Mouse (Mus musculus) heart, embryonic 11.5 days (tissue): Measurements from ENCODE around the gene Arl15. TPM values are rescaled to one million over a fixed set of nuclear protein-coding genes. Genes with fewer than 3 reads are reported as not detected.

Experiments
- ATAC-seq: fragments of 200-750 bp; cut with Nextera tagmentation; replicated peaks from 2 replicates; pipeline ENCODE4 v1.8.0; 2017; ENCODE audit warnings: moderate library complexity; ENCODE audit not compliant: insufficient number of reproducible peaks, low FRiP score, low TSS enrichment
- H3K27ac ChIP-seq: fragments of 300-500 bp; sonication (generic); 2 replicates; pipeline ENCODE4 v1.5.1; 2014; ENCODE audit warnings: mild to moderate bottlenecking, low read depth, low read length
- H3K27me3 ChIP-seq: fragments of 300-500 bp; sonication (generic); 2 replicates; pipeline ENCODE4 v1.6.1; 2014; ENCODE audit warnings: mild to moderate bottlenecking, low read length, mixed read lengths; ENCODE audit not compliant: control insufficient read depth, insufficient read depth
- H3K36me3 ChIP-seq: fragments of 300-500 bp; sonication (generic); 2 replicates; pipeline ENCODE4 v1.6.1; 2014; ENCODE audit warnings: mild to moderate bottlenecking, low read length, moderate library complexity, mixed read lengths; ENCODE audit not compliant: control insufficient read depth, insufficient read depth
- H3K4me1 ChIP-seq: fragments of 300-500 bp; sonication (generic); 2 replicates; pipeline ENCODE4 v1.6.1; 2014; ENCODE audit warnings: low read length; ENCODE audit not compliant: control insufficient read depth, insufficient read depth
- H3K4me2 ChIP-seq: fragments of 300-500 bp; sonication (generic); 2 replicates; pipeline ENCODE4 v1.6.1; 2014; ENCODE audit warnings: mild to moderate bottlenecking, moderate library complexity
- H3K4me3 ChIP-seq: fragments of 300-500 bp; sonication (generic); 2 replicates; pipeline ENCODE4 v1.5.1; 2014; ENCODE audit warnings: low read depth, low read length
- H3K9ac ChIP-seq: fragments of 300-500 bp; sonication (generic); 2 replicates; pipeline ENCODE4 v1.6.1; 2014; ENCODE audit warnings: mild to moderate bottlenecking, low read depth, low read length, moderate library complexity
- H3K9me3 ChIP-seq: fragments of 300-500 bp; sonication (generic); replicated peaks from 2 replicates; pipeline ENCODE4 v1.6.1; 2016; ENCODE audit warnings: low read length; ENCODE audit not compliant: control insufficient read depth
- WGBS: fragments of 180-500 bp; shearing (Covaris S2); extraction: QIAGEN DNeasy Blood & Tissue Kit; methylation state at CpG from one replicate; pipeline ENCODE4 v1.1.7; 2014; ENCODE audit not compliant: insufficient replicate concordance; 5-methylcytosine and 5-hydroxymethylcytosine counted together
- polyA plus RNA-seq: library from polyadenylated mRNA; unstranded; fragments of >200 nt; fragmentation: Nextera tagmentation; extraction: Ambion mirVana; gene quantifications from 2 replicates; pipeline ENCODE4 v1.2.1, GENCODE M21; 2014

Gene Arl15
- polyA plus RNA-seq, 1 experiment from 2014 or later = 10.1 TPM

DNA sequence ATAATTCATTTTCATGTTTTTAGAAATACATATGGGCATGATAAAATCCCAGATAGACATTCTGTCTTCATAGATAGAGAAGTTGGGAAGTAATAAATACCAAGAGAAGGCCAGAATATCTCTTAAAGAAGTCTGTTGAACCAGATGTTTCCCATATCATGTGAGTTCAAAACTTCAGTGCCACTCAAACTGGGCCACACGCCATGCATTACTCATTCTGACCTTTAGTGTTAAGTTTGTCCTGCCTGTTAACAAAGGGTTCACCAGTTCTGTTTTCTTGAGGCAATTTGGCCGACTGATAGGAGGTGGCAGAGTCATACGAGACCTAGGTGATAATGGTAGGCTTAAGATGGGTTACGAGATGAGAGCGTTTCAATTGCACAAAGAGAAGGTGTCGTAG, 71.1 kb downstream of the Arl15 start:
- no peak for ATAC-seq
- Histone ChIP-seq H3K36me3 (no peaks in the 10 kb centered on the region), H3K4me3 (no peak overlapping the region), H3K9me3 (no peaks in the 10 kb centered on the region), H3K27ac (no peak overlapping the region), H3K4me1 (peaks cover 12% of the 10 kb centered on the region; the same call in 1 of the 2 replicates), H3K4me2 (no peak overlapping the region), H3K27me3 (no peaks in the 10 kb centered on the region), H3K9ac (no peak overlapping the region)
- 52% methylated on average over 6 of the region's 6 CpGs for WGBS

DNA sequence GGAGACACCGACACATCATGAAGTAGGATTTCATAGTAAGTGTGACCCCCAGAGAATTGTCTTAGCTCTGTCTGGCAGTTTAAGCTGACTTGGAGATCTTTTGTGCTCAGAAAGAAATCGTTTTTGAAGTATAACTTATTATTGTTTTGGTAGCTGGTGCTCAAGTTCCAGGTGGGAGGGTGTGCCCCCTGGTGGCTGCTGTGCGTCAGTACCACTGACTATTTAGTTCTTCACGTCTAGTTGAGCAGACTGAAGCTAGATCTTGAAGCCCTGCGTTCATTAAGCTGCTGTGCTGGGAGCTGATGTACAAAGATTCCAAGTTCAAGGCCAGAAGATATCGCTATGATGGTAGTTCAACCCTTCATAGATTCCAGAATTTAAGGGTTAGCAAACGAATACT, 71.5 kb downstream of the Arl15 start:
- ATAC-seq = no peak
- no peaks in the 10 kb centered on the region for H3K36me3 ChIP-seq
- H3K27me3 ChIP-seq = no peaks in the 10 kb centered on the region
- 36% methylated on average over 7 of the region's 7 CpGs for WGBS
- no peak overlapping the region for H3K27ac ChIP-seq
- no peak overlapping the region for H3K4me2 ChIP-seq
- H3K4me1 ChIP-seq = peaks cover 15% of the 10 kb centered on the region; the same call in 1 of the 2 replicates
- no peak overlapping the region for H3K4me3 ChIP-seq
- H3K9me3 ChIP-seq = no peaks in the 10 kb centered on the region
- no peak overlapping the region for H3K9ac ChIP-seq

DNA sequence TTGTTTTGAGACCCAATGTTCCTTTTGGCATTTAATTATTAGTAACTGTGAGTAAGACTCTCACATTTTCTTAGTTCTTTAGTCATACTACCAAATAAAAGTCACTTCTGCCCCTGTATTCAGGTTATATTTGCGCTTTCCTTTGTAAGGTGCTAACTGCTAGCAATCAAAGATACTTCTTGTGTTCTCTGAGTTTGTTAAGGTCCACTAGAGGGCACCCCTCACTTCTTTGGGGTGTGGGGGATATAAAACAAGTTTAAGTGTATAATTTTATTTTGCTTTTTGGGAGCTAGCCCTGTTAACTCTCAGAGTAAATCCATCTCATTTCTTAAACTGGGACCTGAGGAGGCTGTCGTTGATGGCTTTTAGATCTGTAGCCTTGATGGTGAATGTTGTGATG, 73.4 kb downstream of the Arl15 start:
- ATAC-seq = no peak
- no peak overlapping the region for H3K9ac ChIP-seq
- 89% methylated on average over 2 of the region's 2 CpGs for WGBS

DNA sequence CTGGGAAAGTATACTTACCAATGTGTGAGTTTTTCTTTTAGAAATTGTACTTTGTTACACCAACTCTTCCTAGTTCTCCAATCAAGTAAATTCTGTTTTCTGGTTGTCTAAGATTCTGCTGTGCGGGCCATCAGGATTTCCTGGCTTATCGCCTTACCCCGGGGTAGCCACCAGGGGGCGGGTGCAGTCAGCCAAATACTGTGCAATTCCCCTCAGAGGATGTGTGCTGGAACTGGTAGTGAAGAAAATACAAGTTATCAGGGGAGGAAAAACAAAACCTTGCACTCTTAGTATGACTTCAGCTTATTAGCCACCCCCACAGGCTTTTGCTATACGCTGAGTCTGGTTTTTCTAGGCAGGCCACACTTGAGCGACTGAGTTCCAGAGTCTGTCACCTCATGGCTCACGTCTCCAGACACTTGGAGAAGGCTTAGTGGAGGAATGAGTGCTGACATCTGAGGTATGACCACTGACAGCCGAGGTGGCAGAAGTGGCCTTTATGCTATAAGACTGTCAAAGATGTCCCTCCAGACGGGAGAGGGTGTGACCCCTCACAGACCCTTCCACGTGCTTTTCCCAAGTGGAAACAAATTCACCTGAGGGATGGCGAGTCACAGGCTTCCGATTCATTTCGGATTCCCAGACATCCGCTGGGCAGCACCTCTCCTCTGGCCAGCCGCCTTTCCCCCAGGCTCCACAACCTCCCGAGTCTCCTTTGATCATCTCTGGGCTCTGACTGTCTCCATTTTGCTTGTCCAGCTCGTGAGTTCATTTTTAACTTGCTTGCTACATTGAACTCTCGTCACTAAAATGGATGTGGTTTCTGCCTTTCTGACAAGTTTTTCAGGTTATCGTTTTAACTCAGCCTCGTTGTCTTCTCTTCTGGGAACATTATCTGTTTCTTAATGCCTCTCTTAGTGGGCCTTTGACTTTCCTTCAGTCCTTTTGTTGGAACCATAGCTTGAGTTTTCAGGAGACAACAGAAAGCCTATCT, 75.2 kb downstream of the Arl15 start:
- Histone ChIP-seq H3K36me3 (no peaks in the 10 kb centered on the region), H3K9ac (no peak overlapping the region), H3K27ac (peak overlapping the region; percentile 35; the same call in 1 of the 2 replicates), H3K4me2 (no peak overlapping the region), H3K9me3 (no peaks in the 10 kb centered on the region), H3K4me1 (peaks cover 19% of the 10 kb centered on the region; the same call in 1 of the 2 replicates), H3K27me3 (no peaks in the 10 kb centered on the region), H3K4me3 (no peak overlapping the region)
- 42% methylated on average over 20 of the region's 20 CpGs for WGBS
- ATAC-seq = no peak

More for the DNA sequence above, 73.4 kb downstream of the Arl15 start:
- no peak overlapping the region for H3K27ac ChIP-seq
- no peak overlapping the region for H3K4me2 ChIP-seq
- no peak overlapping the region for H3K4me3 ChIP-seq
- H3K9me3 ChIP-seq = no peaks in the 10 kb centered on the region
- H3K4me1 ChIP-seq = peaks cover 16% of the 10 kb centered on the region; the same call in 1 of the 2 replicates
- H3K36me3 ChIP-seq = no peaks in the 10 kb centered on the region
- no peaks in the 10 kb centered on the region for H3K27me3 ChIP-seq

DNA sequence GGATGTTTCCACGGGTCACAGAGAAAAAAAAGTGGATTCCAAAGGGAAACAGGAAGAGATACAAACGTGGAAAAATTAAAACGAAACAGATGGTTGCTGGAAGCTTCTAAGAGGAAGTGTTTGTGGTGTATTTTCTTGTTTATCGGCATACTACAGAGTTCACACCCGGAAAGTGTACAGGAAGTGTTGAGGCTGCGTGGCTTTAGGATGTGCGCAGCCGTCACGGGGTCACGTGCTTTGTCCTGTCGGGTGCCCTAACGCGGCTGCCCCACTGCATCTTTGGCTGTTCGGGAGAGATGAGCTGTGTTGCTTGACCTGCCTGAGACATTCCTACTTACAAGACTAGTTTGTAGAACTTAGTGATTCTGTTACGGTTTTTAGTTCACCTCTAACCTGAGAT, 76.1 kb downstream of the Arl15 start:
- H3K9me3 ChIP-seq = no peaks in the 10 kb centered on the region
- H3K36me3 ChIP-seq = no peaks in the 10 kb centered on the region
- peaks cover 19% of the 10 kb centered on the region; the same call in 1 of the 2 replicates for H3K4me1 ChIP-seq
- H3K4me2 ChIP-seq = 0 out of 2 replicates have a peak overlapping the region, but pooled peaks have one; percentile 24
- no peak for ATAC-seq
- H3K27ac ChIP-seq = peak overlapping the region; percentile 12; the same call in 1 of the 2 replicates
- H3K9ac ChIP-seq = no peak overlapping the region
- WGBS = 67% methylated on average over 15 of the region's 15 CpGs
- H3K27me3 ChIP-seq = no peaks in the 10 kb centered on the region
- no peak overlapping the region for H3K4me3 ChIP-seq

DNA sequence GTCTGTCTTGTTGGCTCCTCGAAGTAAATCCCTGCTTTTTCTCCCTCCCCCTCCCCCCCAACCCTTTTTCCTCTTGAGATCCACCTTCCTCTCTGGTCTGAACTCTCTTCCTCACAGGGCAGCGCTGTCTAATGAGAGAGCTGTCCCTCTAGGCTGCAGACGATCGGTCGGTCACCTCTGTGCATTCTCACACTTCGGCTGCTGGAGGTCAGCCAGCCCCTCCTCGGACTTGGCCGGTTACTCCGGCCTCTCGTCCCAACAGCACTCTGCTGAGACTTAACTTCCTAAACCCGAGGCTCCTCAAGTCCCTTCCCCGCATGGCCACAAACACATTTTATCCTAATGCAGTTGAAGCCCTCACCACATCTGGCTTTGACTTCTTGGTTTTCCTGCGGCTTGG, 77.5 kb downstream of the Arl15 start:
- Histone ChIP-seq H3K4me1 (peaks cover 19% of the 10 kb centered on the region; the same call in 1 of the 2 replicates), H3K9ac (no peak overlapping the region), H3K27me3 (no peaks in the 10 kb centered on the region), H3K36me3 (no peaks in the 10 kb centered on the region), H3K27ac (no peak overlapping the region), H3K9me3 (no peaks in the 10 kb centered on the region), H3K4me2 (peak overlapping the region; percentile 22), H3K4me3 (no peak overlapping the region)
- WGBS = 46% methylated on average over 13 of the region's 13 CpGs
- ATAC-seq = no peak

DNA sequence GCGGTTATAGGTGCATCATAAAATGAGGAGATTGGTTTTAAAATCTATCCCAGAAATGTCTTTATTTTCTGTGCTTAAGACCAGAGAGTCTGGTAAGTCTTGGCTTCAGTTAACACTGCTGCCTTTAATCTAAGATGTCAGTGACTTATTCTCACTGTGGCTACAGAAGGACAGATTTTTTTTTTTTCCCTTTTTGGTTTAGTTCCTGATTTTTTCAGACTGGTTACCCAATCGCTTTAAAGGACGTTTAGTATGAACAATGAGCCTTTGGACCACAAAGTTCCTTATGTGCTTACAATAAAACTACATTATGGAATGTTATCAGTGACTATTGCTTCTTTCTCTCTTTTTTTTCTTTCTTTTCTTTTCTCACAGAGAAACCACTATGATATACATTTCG, 81.4 kb downstream of the Arl15 start:
- Histone ChIP-seq H3K4me3 (no peak overlapping the region), H3K4me1 (peaks cover 14% of the 10 kb centered on the region; the same call in 1 of the 2 replicates), H3K4me2 (no peak overlapping the region), H3K9me3 (no peaks in the 10 kb centered on the region), H3K9ac (no peak overlapping the region), H3K27me3 (no peaks in the 10 kb centered on the region), H3K36me3 (no peaks in the 10 kb centered on the region), H3K27ac (no peak overlapping the region)
- ATAC-seq = no peak
- WGBS = 83% methylated on average over 4 of the region's 4 CpGs

DNA sequence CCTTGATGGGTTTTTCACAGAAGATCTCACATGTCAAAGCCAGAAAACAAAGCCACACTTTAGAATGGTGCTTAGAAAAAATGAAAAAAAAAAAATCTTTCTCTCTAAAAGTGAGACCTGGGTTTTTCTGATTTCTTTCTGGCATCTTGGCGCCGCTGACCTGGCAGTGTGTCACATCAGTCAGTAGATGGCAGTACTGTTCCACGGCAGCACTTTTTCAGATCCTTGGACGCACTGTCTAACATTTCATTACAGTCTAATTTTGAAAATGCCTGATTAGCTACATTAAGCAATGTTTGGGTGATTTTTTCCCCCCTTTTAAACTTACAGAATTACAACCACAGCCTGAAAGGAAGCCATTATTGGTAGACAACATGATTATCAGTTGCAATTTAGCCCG, 83.1 kb downstream of the Arl15 start:
- Histone ChIP-seq H3K27ac (no peak overlapping the region), H3K36me3 (no peaks in the 10 kb centered on the region)

More for the DNA sequence above, 83.1 kb downstream of the Arl15 start:
- Histone ChIP-seq H3K27me3 (no peaks in the 10 kb centered on the region), H3K9ac (no peak overlapping the region), H3K4me1 (peaks cover 13% of the 10 kb centered on the region; the same call in 1 of the 2 replicates), H3K4me2 (no peak overlapping the region), H3K4me3 (no peak overlapping the region), H3K9me3 (no peaks in the 10 kb centered on the region)
- 21% methylated on average over 5 of the region's 5 CpGs for WGBS
- ATAC-seq = no peak
